Mouse (Mus musculus) midbrain, embryonic 14.5 days (tissue): ENCODE measurements around the gene Ascl4. TPM values are rescaled to one million over a fixed set of nuclear protein-coding genes. Genes with fewer than 3 reads are reported as not detected.
A peak's percentile ranks its signal among the peaks of the same experiment; 100 is the strongest.

ENCODE experiments used
- ATAC-seq: fragments of 200-750 bp; cut with Nextera tagmentation; 2 replicates; pipeline ENCODE4 v1.8.0; 2017; ENCODE audit warnings: moderate number of reproducible peaks, moderate library complexity; ENCODE audit not compliant: low FRiP score, low TSS enrichment
- DNase-seq: peaks from one replicate; pipeline ENCODE4 v3.0.0-alpha.2; 2015
- H3K27ac ChIP-seq: fragments of 300-500 bp; sonication (generic); replicated peaks from 2 replicates; pipeline ENCODE4 v1.5.1; 2014; ENCODE audit warnings: mild to moderate bottlenecking, low read depth, low read length, moderate library complexity
- H3K27me3 ChIP-seq: fragments of 300-500 bp; sonication (generic); 2 replicates; pipeline ENCODE4 v1.6.1; 2014; ENCODE audit warnings: low read length, control low read depth, mixed read lengths; ENCODE audit not compliant: control insufficient read depth, insufficient read depth
- H3K36me3 ChIP-seq: fragments of 300-500 bp; sonication (generic); 2 replicates; pipeline ENCODE4 v1.6.1; 2014; ENCODE audit warnings: low read length, control low read depth; ENCODE audit not compliant: control insufficient read depth, insufficient read depth
- H3K4me1 ChIP-seq: fragments of 300-500 bp; sonication (generic); 2 replicates; pipeline ENCODE4 v1.6.1; 2014; ENCODE audit warnings: mild to moderate bottlenecking, antibody characterized with exemption, low read length, control low read depth; ENCODE audit not compliant: control insufficient read depth, insufficient read depth
- H3K4me2 ChIP-seq: fragments of 300-500 bp; sonication (generic); 2 replicates; pipeline ENCODE4 v1.6.1; 2014; ENCODE audit warnings: mild to moderate bottlenecking, low read length, moderate library complexity
- H3K4me3 ChIP-seq: fragments of 300-500 bp; sonication (generic); replicated peaks from 2 replicates; pipeline ENCODE4 v1.5.1; 2014; ENCODE audit warnings: low read depth, low read length
- H3K9ac ChIP-seq: fragments of 300-500 bp; sonication (generic); replicated peaks from 2 replicates; pipeline ENCODE4 v1.6.1; 2014; ENCODE audit warnings: mild to moderate bottlenecking, low read length, moderate library complexity
- H3K9me3 ChIP-seq: fragments of 300-500 bp; sonication (generic); 2 replicates; pipeline ENCODE4 v1.6.1; 2016; ENCODE audit warnings: low read length, control low read depth, mixed read lengths; ENCODE audit not compliant: control insufficient read depth
- WGBS: fragments of 180-500 bp; shearing (Covaris S2); extraction: QIAGEN DNeasy Blood & Tissue Kit; methylation state at CpG from one replicate; pipeline ENCODE4 v1.1.7; 2014; 5-methylcytosine and 5-hydroxymethylcytosine counted together
- polyA plus RNA-seq: library from polyadenylated mRNA; unstranded; fragments of >200 nt; fragmentation: Nextera tagmentation; extraction: Ambion mirVana; gene quantifications from 2 replicates; pipeline ENCODE4 v1.2.1, GENCODE M21; 2014

The Ascl4 gene
- polyA plus RNA-seq, 1 experiment from 2014 or later: 1.8 TPM

GRCm38 (mm10) chr10:85966476-85966875 is 39.0 kb downstream of the Ascl4 start:
- 45% methylated on average over 2 of the region's 2 CpGs for WGBS
- H3K27me3 ChIP-seq: no peaks in the 10 kb centered on the region
- no peaks in the 10 kb centered on the region for H3K4me1 ChIP-seq
- no peak overlapping the region for H3K4me2 ChIP-seq
- H3K27ac ChIP-seq: no peak overlapping the region
- ATAC-seq (no peak), DNase-seq (no peak)
- no peaks in the 10 kb centered on the region for H3K36me3 ChIP-seq
- no peak overlapping the region for H3K9ac ChIP-seq
- no peaks in the 10 kb centered on the region for H3K9me3 ChIP-seq
- H3K4me3 ChIP-seq: no peak overlapping the region

DNA sequence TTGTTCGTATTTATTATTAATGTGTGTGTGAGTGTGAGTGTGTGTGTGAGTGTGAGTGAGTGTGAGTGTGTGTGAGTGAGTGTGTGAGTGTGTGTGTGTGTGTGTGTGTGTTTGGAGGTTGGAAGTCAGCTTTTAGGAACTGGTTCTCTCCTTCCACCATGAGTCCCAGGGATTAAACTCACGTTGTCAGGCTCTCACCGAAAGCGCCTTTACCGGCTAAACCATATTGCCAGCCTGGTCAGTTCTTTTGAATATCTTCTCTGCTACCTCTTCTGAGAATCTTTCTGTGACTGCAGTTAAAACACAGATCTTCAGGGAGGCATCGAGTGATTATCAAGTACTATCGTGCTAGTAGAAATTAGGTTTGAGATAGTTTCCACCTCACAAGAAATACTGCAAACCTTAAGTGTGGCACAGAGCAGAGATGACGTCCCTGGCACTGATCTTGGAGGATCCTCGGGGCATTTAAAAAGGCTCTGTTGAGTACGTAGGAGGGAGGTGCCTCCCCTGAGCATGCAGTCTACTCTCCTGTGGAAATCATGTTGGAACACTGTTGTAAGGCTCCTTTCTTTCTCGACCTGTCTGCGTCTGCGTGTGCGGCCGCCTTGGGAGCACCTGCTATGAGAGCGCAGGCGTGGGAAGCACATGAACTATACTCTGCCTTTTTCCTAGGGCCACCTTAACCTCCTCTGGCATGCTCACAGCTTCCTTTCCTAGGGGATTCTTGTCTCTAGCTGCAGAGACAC is 40.1 kb downstream of the Ascl4 start:
- ATAC-seq (no peak; the same call in 1 of the 2 replicates), DNase-seq (no peak)
- Histone ChIP-seq H3K9me3 (no peaks in the 10 kb centered on the region), H3K36me3 (no peaks in the 10 kb centered on the region), H3K27ac (no peak overlapping the region), H3K9ac (no peak overlapping the region), H3K27me3 (no peaks in the 10 kb centered on the region), H3K4me2 (no peak overlapping the region), H3K4me1 (no peaks in the 10 kb centered on the region), H3K4me3 (no peak overlapping the region)
- WGBS: 63% methylated on average over 17 of the region's 17 CpGs

DNA sequence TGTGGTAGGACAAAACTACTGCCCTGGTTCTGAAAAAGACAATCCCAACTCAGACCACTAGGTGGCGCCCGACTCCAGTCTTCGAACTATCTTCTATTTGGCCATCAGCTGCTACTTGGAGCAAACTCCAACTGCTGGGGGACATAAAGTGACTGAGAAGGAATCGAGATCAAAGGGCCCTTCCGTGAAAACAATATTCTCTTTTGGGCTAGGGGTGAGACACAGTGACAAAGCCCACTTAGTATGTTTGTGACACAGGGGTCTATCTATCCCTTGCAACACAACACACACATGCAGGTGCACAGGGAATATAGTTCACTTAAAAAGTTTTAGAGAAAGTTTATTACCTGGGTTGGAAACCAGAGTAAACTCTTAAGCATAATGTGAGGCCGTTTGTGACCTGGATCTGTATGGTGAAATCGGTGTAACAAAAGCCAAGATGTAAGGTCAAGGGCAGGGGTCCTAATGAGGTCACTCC is 40.7 kb downstream of the Ascl4 start:
- Histone ChIP-seq H3K9ac (no peak overlapping the region), H3K36me3 (no peaks in the 10 kb centered on the region), H3K4me2 (no peak overlapping the region), H3K4me3 (no peak overlapping the region), H3K9me3 (no peaks in the 10 kb centered on the region), H3K27ac (no peak overlapping the region), H3K27me3 (no peaks in the 10 kb centered on the region), H3K4me1 (no peaks in the 10 kb centered on the region)
- ATAC-seq (no peak; the same call in 1 of the 2 replicates), DNase-seq (peak; percentile 89)
- WGBS: 14% methylated on average over 7 of the region's 7 CpGs

DNA sequence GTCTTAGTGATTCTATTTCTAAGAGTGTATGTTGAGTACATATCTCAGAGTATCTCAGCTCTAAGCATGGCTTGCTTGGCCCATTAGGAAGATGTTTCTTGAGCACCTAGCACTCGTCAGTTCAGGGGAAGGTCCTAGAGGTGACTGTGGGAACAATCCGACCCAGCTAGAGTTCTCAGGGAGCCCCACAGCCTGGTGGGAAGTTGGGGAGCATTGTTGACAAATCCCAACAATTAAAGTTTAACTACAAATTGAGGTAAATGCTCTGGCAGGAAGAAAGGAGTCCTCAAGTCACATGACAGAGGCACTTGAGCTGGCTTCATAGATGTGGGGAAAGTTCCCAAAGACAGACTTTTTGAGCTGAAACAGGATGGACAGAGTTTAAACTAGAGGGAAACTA is 41.2 kb downstream of the Ascl4 start:
- DNase-seq (no peak), ATAC-seq (no peak)
- Histone ChIP-seq H3K4me2 (no peak overlapping the region), H3K36me3 (no peaks in the 10 kb centered on the region), H3K27ac (no peak overlapping the region), H3K9ac (no peak overlapping the region), H3K4me1 (no peaks in the 10 kb centered on the region), H3K4me3 (no peak overlapping the region), H3K27me3 (no peaks in the 10 kb centered on the region), H3K9me3 (no peaks in the 10 kb centered on the region)
- 56% methylated on average over 2 of the region's 2 CpGs for WGBS

DNA sequence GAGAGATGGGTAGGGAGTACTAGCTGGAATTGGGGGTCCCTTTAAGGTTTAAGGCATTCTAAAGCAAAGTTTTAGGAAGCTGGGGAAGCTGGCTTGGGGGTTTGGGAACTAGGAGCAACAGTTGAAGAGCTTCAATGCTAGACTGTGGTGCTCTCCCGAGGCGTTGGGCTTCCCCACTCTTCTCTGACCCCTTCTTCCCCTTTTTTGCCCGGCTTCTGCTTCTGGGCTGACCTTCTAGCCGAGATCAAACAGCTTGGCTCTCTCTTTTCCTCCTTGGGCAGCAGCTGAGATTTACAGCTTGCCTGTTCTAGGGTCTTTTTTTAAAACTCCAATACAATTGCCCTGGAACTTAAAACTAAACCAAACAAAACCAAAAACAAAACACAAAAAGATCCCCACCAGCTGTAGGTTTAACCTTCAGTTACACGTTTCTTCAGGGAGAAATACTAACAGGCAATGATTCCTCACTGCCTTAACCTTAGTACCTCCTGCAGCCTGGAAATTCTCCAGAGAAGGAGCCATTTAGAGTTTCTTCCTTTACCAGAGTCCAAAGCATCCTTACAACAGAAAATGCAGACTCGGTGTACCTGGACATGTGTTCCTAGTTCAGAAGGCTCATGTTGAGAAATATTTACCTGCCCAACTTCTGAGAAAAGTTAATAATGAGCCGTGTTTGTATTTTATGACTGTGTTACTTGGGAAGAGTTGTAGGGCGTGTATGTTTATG is 42.6 kb downstream of the Ascl4 start:
- no peaks in the 10 kb centered on the region for H3K36me3 ChIP-seq
- no peaks in the 10 kb centered on the region for H3K27me3 ChIP-seq
- no peaks in the 10 kb centered on the region for H3K4me1 ChIP-seq
- ATAC-seq: no peak
- no peak overlapping the region for H3K4me3 ChIP-seq
- no peaks in the 10 kb centered on the region for H3K9me3 ChIP-seq
- H3K4me2 ChIP-seq: no peak overlapping the region
- 64% methylated on average over 8 of the region's 8 CpGs for WGBS
- no peak for DNase-seq
- H3K27ac ChIP-seq: no peak overlapping the region
- no peak overlapping the region for H3K9ac ChIP-seq

GRCm38 (mm10) chr10:85971826-85972225 is 44.3 kb downstream of the Ascl4 start:
- ATAC-seq (no peak), DNase-seq (no peak)
- Histone ChIP-seq H3K9ac (no peak overlapping the region), H3K36me3 (no peaks in the 10 kb centered on the region), H3K4me1 (no peaks in the 10 kb centered on the region), H3K9me3 (no peaks in the 10 kb centered on the region), H3K4me3 (no peak overlapping the region), H3K4me2 (no peak overlapping the region), H3K27me3 (no peaks in the 10 kb centered on the region), H3K27ac (no peak overlapping the region)
- 90% methylated on average over 9 of the region's 9 CpGs for WGBS

GRCm38 (mm10) chr10:85972915-85973314 is 45.4 kb downstream of the Ascl4 start:
- peak; percentile 15 for DNase-seq
- H3K4me3 ChIP-seq: no peak overlapping the region
- H3K4me1 ChIP-seq: no peaks in the 10 kb centered on the region
- no peaks in the 10 kb centered on the region for H3K9me3 ChIP-seq
- ATAC-seq: no peak
- no peak overlapping the region for H3K9ac ChIP-seq
- 86% methylated on average over 4 of the region's 4 CpGs for WGBS
- no peak overlapping the region for H3K4me2 ChIP-seq
- no peak overlapping the region for H3K27ac ChIP-seq
- no peaks in the 10 kb centered on the region for H3K36me3 ChIP-seq
- no peaks in the 10 kb centered on the region for H3K27me3 ChIP-seq

- H3K9ac ChIP-seq: no peak overlapping the region
- no peak for DNase-seq
- no peak overlapping the region for H3K4me3 ChIP-seq
- no peaks in the 10 kb centered on the region for H3K36me3 ChIP-seq
- ATAC-seq: no peak
- no peaks in the 10 kb centered on the region for H3K27me3 ChIP-seq
- no peak overlapping the region for H3K4me2 ChIP-seq
- no peak overlapping the region for H3K27ac ChIP-seq
- H3K4me1 ChIP-seq: no peaks in the 10 kb centered on the region
- WGBS: 79% methylated on average over 6 of the region's 6 CpGs
- no peaks in the 10 kb centered on the region for H3K9me3 ChIP-seq
Observed at GRCm38 (mm10) chr10:85989412-85990115, 62.1 kb downstream of the Ascl4 start.
